Mouse (Mus musculus) ES-E14 (cell line): ENCODE results near the gene Mef2b.

Experiments
- HCFC1 ChIP-seq: IDR thresholded peaks from 2 replicates; pipeline ENCODE4 v1.6.1; 2012; ENCODE audit warnings: low read length, inconsistent platforms, borderline replicate concordance; ENCODE audit not compliant: insufficient read depth
- ZC3H11A ChIP-seq: IDR thresholded peaks from 2 replicates; pipeline ENCODE4 v1.6.1; 2012; ENCODE audit warnings: low read depth, mild to moderate bottlenecking, inconsistent platforms, low read length, borderline replicate concordance
- ZNF384 ChIP-seq: IDR thresholded peaks from 2 replicates; pipeline ENCODE4 v1.6.1; 2012; ENCODE audit warnings: low read depth, low read length, inconsistent platforms

GRCm38 (mm10) chr8:70128435-70128834 is 11.1 kb upstream of the Mef2b start:
- no peak for TF ChIP-seq ZC3H11A
- no peak for TF ChIP-seq ZNF384
- no peak for TF ChIP-seq HCFC1
